Mouse (Mus musculus) liver, embryonic 16.5 days (tissue): ENCODE results near the gene Mrpl18. TPM values are rescaled to one million over a fixed set of nuclear protein-coding genes. Genes with fewer than 3 reads are reported as not detected.
"Not testable (repeated sequence)": the region's sequence is repeated elsewhere in the genome, so short reads cannot be mapped to it uniquely, and the experiment has no call there.

Experiments
- ATAC-seq: fragments of 200-750 bp; cut with Nextera tagmentation; 2 replicates; pipeline ENCODE4 v1.8.0; 2017; ENCODE audit warnings: low read depth, mild to moderate bottlenecking, moderate number of reproducible peaks, moderate library complexity
- H3K27ac ChIP-seq: fragments of 300-500 bp; sonication (generic); 2 replicates; pipeline ENCODE4 v1.5.1; 2014; ENCODE audit warnings: mild to moderate bottlenecking, low read length
- H3K27me3 ChIP-seq: fragments of 300-500 bp; sonication (generic); 2 replicates; pipeline ENCODE4 v1.6.1; 2014; ENCODE audit warnings: low read depth, low read length, mixed read lengths; ENCODE audit not compliant: control insufficient read depth, insufficient read depth
- H3K36me3 ChIP-seq: fragments of 300-500 bp; sonication (generic); 2 replicates; pipeline ENCODE4 v1.6.1; 2014; ENCODE audit warnings: mild to moderate bottlenecking; ENCODE audit not compliant: control insufficient read depth, insufficient read depth
- H3K4me1 ChIP-seq: fragments of 300-500 bp; sonication (generic); 2 replicates; pipeline ENCODE4 v1.6.1; 2014; ENCODE audit warnings: low read depth, low read length, mixed read lengths; ENCODE audit not compliant: control insufficient read depth
- H3K4me2 ChIP-seq: fragments of 300-500 bp; sonication (generic); 2 replicates; pipeline ENCODE4 v1.6.1; 2014; ENCODE audit warnings: low read depth, low read length, mixed read lengths
- H3K4me3 ChIP-seq: fragments of 300-500 bp; sonication (generic); 2 replicates; pipeline ENCODE4 v1.5.1; 2014; ENCODE audit warnings: low read depth, mild to moderate bottlenecking, low read length
- H3K9ac ChIP-seq: fragments of 300-500 bp; sonication (generic); 2 replicates; pipeline ENCODE4 v1.6.1; 2014; ENCODE audit warnings: low read depth, low read length
- H3K9me3 ChIP-seq: fragments of 300-500 bp; sonication (generic); replicated peaks from 2 replicates; pipeline ENCODE4 v1.6.1; 2016; ENCODE audit warnings: low read length; ENCODE audit not compliant: control insufficient read depth
- WGBS: fragments of 180-500 bp; shearing (Covaris S2); extraction: QIAGEN DNeasy Blood & Tissue Kit; methylation state at CpG from one replicate; pipeline ENCODE4 v1.1.7; 2014; ENCODE audit not compliant: insufficient replicate concordance; 5-methylcytosine and 5-hydroxymethylcytosine counted together
- polyA plus RNA-seq: library from polyadenylated mRNA; unstranded; fragments of >200 nt; fragmentation: Nextera tagmentation; extraction: Ambion mirVana; gene quantifications from 2 replicates; pipeline ENCODE4 v1.2.1, GENCODE M21; 2015

Gene Mrpl18
- polyA plus RNA-seq, result 81.8 and 92.8 TPM in 2 replicates

GRCm38 (mm10) chr17:12915881-12916583 is at the start of gene Mrpl18:
Gene Mrpl18, minus strand, starts transcription at chr17:12916345.
- H3K27me3 ChIP-seq, result no peaks in the 10 kb centered on the region
- peaks cover 49% of the 10 kb centered on the region for H3K36me3 ChIP-seq
- under 1% methylated on average over 56 of the region's 56 CpGs for WGBS
- peak within 1 kb of the TSS; percentile 99 for H3K9ac ChIP-seq
- ATAC-seq, result peak; percentile 96
- H3K4me3 ChIP-seq, result peak within 1 kb of the TSS; percentile 98
- H3K4me1 ChIP-seq, result peaks cover 12% of the 10 kb centered on the region
- peak within 1 kb of the TSS; percentile 95 for H3K27ac ChIP-seq
- H3K4me2 ChIP-seq, result peak within 1 kb of the TSS; percentile 84
- H3K9me3 ChIP-seq, result no peaks in the 10 kb centered on the region

- no peak for ATAC-seq
- no peak overlapping the region for H3K9ac ChIP-seq
- H3K4me3 ChIP-seq, result no peak overlapping the region
- H3K9me3 ChIP-seq, result no peaks in the 10 kb centered on the region
- H3K4me2 ChIP-seq, result no peak overlapping the region
- WGBS, result 57% methylated on average over 3 of the region's 3 CpGs
- H3K27me3 ChIP-seq, result no peaks in the 10 kb centered on the region
- H3K4me1 ChIP-seq, result peaks cover 7% of the 10 kb centered on the region
- peaks cover 7% of the 10 kb centered on the region; the same call in 1 of the 2 replicates for H3K36me3 ChIP-seq
- H3K27ac ChIP-seq, result no peak overlapping the region
Observed at GRCm38 (mm10) chr17:12963476-12963875, 47.3 kb upstream of the Mrpl18 start.

GRCm38 (mm10) chr17:12960331-12960873 is 44.3 kb upstream of the Mrpl18 start, which contains the start of gene Acat2:
Gene Acat2, minus strand, starts transcription at chr17:12960747.
- H3K9me3 ChIP-seq, result no peaks in the 10 kb centered on the region
- WGBS, result under 1% methylated on average over 42 of the region's 42 CpGs
- H3K27ac ChIP-seq, result peak within 1 kb of the TSS; percentile 87
- H3K36me3 ChIP-seq, result no peaks in the 10 kb centered on the region; the same call in 1 of the 2 replicates
- H3K27me3 ChIP-seq, result no peaks in the 10 kb centered on the region
- peak within 1 kb of the TSS; percentile 84 for H3K4me3 ChIP-seq
- peaks cover 7% of the 10 kb centered on the region for H3K4me1 ChIP-seq
- peak within 1 kb of the TSS; percentile 81 for H3K4me2 ChIP-seq
- ATAC-seq, result peak; percentile 97
- H3K9ac ChIP-seq, result peak within 1 kb of the TSS; percentile 80

GRCm38 (mm10) chr17:12959377-12959776 is 43.2 kb upstream of the Mrpl18 start:
- H3K9me3 ChIP-seq, H3K4me1 ChIP-seq, H3K36me3 ChIP-seq, H3K4me3 ChIP-seq, H3K9ac ChIP-seq, H3K27me3 ChIP-seq, H3K27ac ChIP-seq, ATAC-seq: not testable (repeated sequence)
- H3K4me2 ChIP-seq, result peak overlapping the region; percentile 24; the same call in 1 of the 2 replicates
- 26% methylated on average over 1 of the region's 2 CpGs for WGBS

GRCm38 (mm10) chr17:12956664-12957063 is 40.5 kb upstream of the Mrpl18 start:
- H3K4me1 ChIP-seq, result peaks cover 7% of the 10 kb centered on the region
- no peak overlapping the region for H3K4me2 ChIP-seq
- 89% methylated on average over 8 of the region's 8 CpGs for WGBS
- no peak for ATAC-seq
- H3K27ac ChIP-seq, result no peak overlapping the region
- no peaks in the 10 kb centered on the region; the same call in 1 of the 2 replicates for H3K36me3 ChIP-seq
- H3K4me3 ChIP-seq, result no peak overlapping the region
- no peaks in the 10 kb centered on the region for H3K9me3 ChIP-seq
- no peak overlapping the region for H3K9ac ChIP-seq
- H3K27me3 ChIP-seq, result no peaks in the 10 kb centered on the region

GRCm38 (mm10) chr17:12949669-12950068 is 33.5 kb upstream of the Mrpl18 start:
- Histone ChIP-seq H3K36me3 (peaks cover 6% of the 10 kb centered on the region), H3K4me1 (no peaks in the 10 kb centered on the region), H3K27ac (no peak overlapping the region), H3K9me3 (no peaks in the 10 kb centered on the region), H3K4me2 (no peak overlapping the region), H3K4me3 (no peak overlapping the region), H3K27me3 (no peaks in the 10 kb centered on the region), H3K9ac (no peak overlapping the region)
- ATAC-seq, result no peak
- WGBS, result 83% methylated on average over 5 of the region's 5 CpGs

GRCm38 (mm10) chr17:12942459-12943162 is 26.5 kb upstream of the Mrpl18 start:
- no peak overlapping the region for H3K27ac ChIP-seq
- no peaks in the 10 kb centered on the region for H3K9me3 ChIP-seq
- 76% methylated on average over 6 of the region's 6 CpGs for WGBS
- no peak overlapping the region for H3K4me3 ChIP-seq
- no peak for ATAC-seq
- H3K27me3 ChIP-seq, result no peaks in the 10 kb centered on the region
- peaks cover 8% of the 10 kb centered on the region for H3K4me1 ChIP-seq
- no peak overlapping the region for H3K9ac ChIP-seq
- peaks cover 4% of the 10 kb centered on the region for H3K36me3 ChIP-seq
- H3K4me2 ChIP-seq, result no peak overlapping the region

GRCm38 (mm10) chr17:12941543-12942260 is 25.6 kb upstream of the Mrpl18 start:
- 63% methylated on average over 8 of the region's 8 CpGs for WGBS
- Histone ChIP-seq H3K4me2 (no peak overlapping the region), H3K36me3 (peaks cover 3% of the 10 kb centered on the region), H3K4me1 (peaks cover 8% of the 10 kb centered on the region), H3K9me3 (no peaks in the 10 kb centered on the region), H3K9ac (no peak overlapping the region), H3K27me3 (no peaks in the 10 kb centered on the region), H3K4me3 (no peak overlapping the region), H3K27ac (no peak overlapping the region)
- no peak for ATAC-seq
